Mouse (Mus musculus) cerebellum, adult 9-11 months (tissue): ENCODE measurements around the gene Eid2b.
"Not testable (repeated sequence)": the region's sequence is repeated elsewhere in the genome, so short reads cannot be mapped to it uniquely, and the experiment has no call there.

ENCODE experiments used
- DNase-seq: peaks from one replicate; pipeline ENCODE4 v3.0.0; 2022

Gene Eid2b

DNA sequence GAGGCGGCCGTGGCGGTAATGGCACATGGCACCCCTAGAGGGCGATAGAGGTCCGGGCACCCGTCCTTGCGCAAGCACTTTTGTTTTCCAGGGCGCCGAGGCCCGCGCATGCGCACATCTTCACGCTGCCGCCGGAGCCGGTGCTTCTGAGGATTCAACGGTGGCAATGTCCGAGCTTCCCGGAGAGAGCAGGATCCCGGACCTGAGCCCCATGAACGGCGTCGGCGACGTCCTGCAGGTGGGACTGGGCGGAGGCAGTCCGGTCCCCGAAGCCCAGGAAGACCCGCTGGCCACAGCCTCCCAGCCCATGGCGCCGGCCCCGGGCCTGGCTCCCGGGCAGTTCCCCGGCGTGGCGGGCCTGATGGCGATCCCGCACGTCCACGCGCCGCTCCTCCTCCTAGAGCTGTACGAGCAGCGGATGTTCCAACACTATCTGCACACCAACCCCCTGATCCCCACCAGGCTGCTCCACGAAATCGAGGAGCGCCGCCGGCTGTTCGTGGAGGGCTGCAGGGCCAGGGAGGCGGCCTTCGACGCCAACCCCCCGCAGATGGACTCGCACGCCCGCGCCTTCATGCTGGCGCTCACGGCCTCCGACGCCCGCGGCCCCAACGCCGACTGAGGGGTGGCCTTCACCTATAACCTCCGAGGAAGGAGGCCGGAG, at the start of gene Eid2b:
Eid2b (plus strand) TSS at position 125 of the 664 bp plus-strand sequence.
- peak; percentile 95 for DNase-seq

DNA sequence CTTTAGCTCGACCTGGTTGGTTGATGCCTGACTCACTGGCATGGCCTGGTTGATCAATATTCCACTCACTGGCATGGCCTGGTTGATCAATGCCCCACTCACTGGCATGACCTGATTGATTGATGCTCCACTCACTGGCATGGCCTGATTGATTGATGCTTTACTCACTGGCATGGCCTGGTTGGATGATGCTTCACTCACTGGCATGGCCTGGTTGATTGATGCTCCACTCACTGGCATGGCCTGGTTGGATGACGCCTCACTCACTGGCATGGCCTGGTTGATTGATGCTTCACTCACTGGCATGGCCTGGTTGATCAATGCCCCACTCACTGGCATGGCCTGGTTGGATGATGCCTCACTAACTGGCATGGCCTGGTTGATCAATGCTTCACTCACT, 33.6 kb upstream of the Eid2b start:
- not testable (repeated sequence) for DNase-seq

DNA sequence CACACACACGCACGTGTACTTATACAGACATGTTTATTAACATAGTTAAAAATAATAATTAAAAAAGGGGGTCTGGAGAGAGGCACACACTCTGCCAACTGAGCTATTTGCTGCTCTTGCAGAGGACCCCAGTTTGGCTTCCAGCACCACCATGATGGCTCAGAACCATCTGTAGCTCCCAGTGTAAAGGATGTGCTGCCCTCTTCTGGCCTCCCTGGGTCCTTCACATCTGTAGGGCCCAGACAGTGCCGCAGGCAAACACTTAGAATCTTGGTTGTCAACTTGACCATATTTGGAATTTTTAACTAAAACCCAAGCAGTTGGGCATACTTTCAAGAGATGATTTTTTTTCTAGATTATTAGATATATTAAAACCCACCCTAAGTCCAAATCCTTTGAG, 28.6 kb upstream of the Eid2b start:
- no peak for DNase-seq

DNA sequence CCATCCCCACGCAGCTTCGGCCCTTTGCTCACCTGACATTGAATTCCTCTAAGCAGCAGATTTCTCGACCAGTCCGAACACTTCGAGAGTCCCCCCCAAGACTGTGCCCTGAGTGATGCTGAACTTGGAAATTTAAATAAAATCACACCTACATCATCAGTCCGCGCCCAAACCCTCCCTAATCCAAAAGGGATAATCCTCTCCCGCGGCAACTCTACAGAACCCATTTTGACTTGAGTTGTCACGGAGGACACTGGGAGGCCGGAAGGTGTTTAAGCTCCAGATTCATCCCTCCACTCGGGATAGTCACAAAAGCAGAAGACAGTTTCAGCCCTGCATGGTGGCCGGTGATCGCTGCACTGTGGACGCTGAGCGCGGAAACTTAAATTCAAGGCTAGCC, 25.6 kb upstream of the Eid2b start:
- DNase-seq, result no peak

DNA sequence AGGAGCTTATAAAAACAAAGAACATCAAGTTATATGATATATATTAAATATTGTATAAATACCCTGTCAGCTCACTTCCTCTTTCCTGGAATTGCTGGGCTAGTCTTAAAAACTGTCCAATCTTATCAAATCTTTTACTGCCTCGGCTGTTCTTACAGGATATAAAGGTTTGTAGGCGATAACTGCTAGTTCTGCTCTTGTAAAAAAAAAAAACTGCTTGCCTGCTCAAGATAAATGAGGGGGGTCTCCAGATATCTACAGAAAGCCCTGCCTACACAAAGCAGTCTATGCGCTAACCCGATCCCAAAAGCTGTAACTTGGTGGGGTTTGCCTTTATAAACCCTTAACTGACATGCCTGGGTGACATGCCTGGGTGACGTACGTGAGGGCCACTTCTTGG, 22.9 kb upstream of the Eid2b start:
- no peak for DNase-seq

DNA sequence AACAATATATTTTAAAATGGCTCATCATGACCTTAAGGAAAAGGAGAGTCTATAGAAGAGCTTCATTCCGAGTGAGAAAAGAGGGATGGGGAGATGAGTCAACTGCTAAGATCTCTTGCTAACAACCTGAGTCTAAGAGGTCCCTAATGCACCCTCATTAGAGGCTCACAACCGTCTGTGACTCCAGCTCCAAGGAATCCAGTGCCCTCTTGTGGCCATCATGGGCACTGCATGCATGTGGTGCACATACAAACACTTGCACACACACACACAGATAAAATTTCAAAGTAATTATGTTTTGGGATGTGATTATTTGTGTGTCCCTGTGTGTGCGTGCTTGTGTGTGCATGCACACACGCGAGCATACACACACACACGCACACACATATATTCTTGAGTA, 22.1 kb upstream of the Eid2b start:
- no peak for DNase-seq

DNA sequence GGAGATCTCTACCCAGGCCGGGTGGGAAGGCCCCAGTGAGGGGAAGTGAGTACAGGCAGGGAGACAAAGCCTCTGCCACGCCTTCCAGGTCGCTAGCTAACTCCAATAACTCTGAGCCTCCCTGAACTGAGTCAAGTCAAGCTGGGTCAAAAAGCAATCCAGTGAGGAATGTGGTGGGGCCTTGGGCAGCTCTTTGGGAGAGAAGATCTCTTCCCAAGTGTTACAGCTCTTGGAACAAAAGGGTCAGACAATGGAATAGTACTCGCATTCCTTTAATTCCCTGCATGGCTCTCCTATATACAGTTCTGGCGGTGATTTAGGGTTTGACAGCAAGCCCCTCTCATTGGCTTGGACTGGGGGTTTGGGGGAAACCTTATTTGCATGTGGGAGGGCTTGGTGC, 14.7 kb upstream of the Eid2b start:
- no peak for DNase-seq

DNA sequence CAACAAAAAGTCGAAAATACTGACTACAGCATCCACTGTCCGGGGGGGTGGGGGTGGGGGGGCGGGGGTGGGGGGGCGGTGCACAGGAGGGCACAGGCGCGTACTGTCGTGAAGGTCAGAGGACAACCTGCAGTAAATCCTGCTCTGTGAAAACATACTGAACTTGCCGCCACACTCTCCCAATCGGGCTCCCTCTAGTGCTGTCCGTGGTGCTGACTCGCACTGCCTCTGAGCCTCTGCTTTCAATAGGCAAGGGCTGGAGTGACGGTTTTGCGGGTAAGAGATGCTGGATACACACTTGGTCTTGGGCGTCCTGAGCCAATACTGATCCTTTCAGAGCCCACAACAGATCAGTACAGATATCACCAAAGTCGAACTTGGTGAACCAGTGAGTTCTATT, 13.8 kb upstream of the Eid2b start:
- no peak for DNase-seq

DNA sequence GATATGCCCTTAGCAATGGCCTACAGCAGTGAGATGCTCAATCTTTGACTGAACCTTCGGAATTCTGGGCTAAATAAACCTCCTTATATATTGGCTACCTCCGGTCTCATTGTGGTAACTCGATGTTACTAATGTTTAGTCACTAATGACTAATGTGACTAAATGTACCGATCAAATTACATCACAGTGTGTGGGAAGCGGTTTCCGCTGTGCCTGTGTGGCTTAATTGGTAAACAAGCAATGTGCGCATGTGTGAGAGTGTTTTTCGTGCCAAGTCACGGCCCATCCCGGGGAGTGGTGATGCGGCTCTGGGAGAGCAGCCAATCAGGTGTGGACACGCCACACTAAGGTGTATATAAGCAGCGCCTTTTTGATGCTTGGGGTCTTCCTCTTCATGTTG, 12.1 kb upstream of the Eid2b start:
- DNase-seq, result no peak

DNA sequence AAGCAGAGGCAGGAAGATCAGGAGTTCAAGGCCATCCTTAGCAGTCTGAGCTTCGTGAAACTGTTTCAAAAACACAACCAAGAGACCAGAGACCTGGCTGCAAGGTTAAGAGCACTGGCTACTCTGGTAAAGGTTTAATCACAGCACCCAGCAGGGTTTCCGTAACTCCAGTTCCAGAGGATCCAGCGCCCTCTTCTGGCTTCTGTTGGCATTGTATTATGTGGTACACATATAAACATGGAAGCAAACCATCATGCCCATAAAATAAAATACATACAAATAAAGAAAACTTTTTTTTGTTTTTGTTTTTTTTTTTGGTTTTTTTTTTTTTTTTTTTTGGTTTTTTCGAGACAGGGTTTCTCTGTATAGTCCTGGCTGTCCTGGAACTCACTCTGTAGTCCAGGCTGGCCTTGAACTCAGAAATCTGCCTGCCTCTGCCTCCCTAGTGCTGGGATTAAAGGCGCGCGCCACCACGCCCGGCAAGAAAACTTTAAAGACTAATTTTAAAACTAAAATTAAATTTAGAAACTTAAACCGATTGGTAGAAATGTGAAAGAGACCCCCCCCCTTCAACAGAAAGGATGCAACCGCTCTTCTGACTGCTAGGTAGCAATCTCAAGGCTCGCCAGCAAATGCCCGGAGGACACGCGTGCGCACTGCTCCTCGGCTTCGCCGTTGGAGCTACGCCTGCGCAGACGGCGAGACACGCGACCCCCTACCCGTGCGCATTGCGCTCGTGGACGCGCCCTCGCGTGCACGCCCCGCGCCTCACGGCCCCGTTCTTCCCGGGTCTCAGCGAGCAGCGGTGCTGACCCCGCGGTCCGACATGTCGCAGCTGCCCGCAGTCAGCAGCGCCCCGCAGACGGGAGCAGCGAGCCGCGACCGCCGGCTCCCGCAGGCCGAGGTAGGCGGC, 10.2 kb upstream of the Eid2b start, which contains the start of gene Eid2:
Eid2 (plus strand) TSS at position 753 of the 913 bp plus-strand sequence.
- DNase-seq, result peak; percentile 93

DNA sequence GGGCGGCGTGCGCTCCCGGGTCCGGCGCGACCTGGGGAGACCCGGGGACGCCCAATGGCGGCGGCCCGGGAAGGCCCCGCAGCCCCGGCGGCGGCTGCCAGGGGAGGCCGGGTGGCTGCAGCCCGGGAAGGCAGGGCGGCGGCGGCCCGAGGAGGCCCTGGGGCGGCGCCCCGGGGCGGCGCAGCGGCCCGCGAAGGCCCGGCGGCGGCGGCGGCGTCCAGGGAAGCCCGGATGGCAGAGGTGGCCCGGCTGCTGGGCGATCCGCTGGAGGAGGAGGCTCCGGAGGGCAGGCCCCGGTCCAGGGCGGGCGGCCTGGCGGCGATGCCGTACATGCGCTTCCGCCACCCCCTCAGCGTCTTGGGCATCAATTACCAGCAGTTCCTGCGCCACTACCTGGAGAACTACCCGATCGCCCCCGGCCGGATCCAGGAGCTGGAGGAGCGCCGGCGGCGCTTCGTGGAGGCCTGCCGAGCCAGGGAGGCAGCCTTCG, 9.5 kb upstream of the Eid2b start:
- DNase-seq, result peak; percentile 69

DNA sequence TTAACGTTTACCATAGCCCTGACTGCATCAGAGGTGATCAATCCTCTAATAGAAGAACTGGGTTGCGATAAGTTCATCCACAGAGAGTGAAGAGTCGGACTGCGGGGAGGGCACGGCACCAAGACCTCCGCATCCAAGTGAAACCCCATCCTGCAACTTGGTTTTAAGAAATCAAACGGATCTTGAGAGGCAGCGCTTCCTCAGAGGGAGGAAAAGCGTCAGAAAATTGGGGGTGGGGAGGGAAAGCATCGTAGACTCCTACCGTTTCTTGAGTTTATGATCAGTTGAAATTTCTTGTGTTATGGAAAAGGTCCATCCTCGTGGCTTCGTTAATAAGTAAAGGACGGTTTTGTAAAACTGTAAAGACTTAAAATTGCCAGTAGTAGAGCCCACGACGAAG, 9.0 kb upstream of the Eid2b start:
- DNase-seq, result no peak

DNA sequence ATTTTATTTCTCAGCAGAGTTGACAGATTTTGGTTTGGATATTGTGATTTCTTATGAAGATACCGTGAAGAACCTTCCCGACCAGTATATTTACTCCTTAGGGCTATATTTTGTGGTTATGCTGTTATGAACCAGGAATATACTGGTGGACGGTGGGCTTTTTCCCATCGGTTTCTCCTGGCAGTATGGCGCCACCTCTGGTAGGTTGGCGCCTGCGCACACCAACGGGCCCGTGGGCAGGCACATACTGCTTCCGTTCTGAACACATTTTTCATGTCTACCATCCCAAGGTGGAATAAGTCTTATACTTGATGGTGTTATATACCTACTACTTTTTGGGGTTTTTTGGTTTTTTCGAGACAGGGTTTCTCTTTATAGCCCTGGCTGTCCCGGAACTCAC, 8.2 kb upstream of the Eid2b start:
- no peak for DNase-seq

DNA sequence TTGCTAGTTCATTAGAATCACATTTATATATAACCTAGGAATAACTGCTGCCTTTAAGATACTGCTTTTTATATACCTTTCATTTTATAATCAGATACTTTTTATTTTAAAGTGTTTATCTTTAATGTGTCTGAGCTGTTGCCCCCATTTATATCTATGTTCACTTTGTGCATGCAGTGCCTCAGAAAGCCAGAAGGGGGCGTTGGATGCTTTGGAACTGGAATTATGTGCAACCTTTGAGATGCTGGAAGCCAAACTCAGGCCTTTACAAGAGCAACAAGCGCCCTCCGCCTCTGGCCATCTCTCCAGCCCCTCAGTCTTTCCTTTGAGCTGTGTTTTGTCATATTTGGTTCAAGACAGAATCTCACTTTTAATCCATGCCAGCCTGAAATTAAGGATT, 5.8 kb upstream of the Eid2b start:
- DNase-seq, result no peak

DNA sequence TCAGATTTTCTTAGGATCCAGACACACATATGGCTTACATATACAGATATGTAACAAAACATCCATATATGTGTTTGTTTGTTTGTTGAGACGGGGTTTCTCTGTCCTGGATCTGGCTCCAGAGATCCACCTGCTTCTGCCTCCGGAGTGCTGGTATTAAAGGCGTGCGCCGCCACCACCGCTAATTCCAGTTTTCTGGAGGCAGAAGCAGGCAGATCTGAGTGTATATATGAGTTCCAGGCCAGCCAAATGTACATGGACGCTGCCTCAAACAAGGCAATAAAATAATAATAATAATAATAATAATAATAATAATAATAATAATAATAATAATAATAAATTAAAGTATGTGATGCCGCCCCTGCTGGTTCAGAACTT, 313 bp upstream of the Eid2b start:
- DNase-seq, result no peak

DNA sequence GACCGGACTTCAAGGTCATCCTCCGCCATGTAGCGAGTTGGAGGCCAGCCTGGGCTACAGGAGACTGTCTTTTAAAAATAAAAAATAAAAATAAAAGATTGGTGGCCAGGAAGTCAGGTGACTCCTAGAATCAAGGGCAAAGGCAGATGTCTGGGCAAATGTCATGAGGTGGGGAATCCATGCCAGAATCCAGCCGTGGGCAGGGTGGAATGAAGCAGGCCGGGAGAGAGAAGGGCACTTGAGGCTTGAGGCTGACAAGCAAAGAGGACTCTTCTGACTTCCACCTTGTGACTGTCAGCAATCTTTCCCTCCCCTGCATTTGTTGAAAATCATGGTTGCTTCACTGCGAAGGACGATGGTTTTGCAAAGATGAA, 727 bp downstream of the Eid2b start:
- DNase-seq, result peak; percentile 41

DNA sequence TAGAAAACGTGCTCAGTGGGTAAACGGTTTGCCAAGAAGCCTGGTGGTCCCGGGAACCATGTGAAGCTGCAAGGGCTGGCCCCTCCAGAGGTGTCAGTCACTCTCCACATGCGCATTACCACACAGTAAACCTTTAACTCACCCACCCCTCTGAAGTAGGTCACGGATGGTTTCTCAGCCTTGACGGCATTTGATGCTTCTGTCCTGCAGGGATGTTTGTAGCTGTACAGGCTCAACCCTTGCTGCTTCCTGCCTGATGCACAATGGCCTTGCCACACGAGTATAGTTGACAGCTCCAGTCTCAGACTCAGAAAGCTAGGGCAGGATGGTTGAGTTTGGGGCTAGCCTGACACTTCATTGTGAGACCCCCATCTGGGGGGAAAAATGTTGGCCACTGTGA, 3.1 kb downstream of the Eid2b start:
- DNase-seq, result no peak

DNA sequence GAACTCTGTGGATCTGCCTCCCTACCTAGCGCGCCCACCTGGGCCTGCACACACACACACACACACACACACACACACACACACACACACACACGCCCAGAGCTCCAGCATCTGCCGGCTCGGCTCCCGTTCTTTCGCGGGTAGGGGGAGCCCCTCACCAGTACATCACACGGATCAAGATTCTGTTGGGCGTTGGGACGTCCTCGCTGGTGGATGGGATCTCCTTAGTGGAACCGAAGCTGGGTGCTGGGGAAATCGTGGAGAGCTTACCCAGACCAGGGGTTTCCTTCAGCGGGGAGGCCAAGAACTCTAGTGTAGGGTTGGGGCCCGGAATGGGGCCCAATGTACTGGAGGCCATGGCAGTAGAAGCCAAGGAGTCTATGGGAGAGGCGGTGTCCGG, 12.6 kb downstream of the Eid2b start:
- no peak for DNase-seq

DNA sequence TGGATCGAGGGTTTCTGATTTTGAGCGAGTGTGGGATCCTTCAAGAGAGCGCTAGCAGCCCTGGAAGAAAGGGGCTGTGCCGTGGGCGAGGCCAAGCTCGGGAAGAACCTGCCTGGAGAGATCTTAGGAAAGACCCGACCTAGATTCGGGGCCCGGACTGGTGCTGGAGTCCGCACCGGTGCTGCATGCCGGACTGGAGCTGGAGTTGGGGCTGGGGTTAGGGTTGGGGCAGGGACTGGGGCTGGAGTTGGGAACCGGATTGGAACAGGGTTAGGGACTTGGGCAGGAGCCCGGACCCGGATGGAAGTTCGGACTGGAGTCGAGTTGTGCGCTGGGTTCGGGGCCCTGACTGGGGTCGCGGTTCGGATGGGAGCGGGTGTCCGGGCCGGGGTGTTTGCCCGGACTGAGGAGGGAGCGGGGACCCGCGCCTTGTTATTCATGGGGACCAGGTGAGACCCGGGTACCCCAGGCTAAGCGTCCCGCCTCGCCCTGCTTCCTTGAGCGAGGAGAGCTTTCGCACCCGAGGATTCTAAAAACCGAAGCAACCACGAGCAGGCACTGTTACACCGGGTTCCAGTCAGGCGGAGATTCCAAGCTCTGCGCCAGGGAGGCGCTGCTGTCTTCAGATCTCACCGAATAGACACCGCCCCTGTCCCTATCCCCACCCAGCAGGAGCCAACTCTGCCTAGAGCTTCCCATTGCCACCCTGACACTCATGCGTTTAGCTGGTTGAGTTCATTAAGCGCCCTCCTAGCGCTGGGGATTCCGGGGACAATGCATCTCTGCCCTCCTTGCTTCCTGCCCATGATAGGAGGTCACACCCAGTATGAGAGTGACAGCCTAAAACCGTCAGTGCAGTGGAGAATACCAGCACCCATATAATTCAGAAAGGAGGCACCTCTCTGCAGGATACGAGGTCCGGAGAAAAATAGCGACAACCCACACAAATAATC, 13.4 kb downstream of the Eid2b start, which contains the start of gene Selenov:
Selenov (minus strand) TSS at position 549 of the 953 bp plus-strand sequence.
- no peak for DNase-seq

DNA sequence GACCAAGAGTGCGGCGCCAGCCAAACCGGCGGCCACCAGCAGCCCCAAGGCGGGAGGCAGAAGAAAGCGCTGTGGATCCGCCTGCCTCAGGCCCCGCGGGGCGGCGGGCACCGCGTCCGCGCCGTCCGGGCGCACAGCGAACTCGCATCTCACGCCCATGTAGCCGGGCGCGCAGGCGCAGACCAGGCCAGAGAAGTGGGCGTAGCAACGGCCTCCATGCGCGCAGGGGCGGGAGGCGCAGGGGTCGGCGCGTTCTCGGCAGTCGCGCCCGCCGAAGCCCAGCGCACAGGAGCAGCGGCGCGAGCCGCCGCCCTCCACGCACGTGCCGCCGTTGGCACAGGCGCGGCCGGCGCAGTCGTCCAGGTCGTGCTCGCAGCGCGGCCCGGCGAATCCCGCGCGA, 16.9 kb downstream of the Eid2b start:
- DNase-seq, result peak; percentile 41

DNA sequence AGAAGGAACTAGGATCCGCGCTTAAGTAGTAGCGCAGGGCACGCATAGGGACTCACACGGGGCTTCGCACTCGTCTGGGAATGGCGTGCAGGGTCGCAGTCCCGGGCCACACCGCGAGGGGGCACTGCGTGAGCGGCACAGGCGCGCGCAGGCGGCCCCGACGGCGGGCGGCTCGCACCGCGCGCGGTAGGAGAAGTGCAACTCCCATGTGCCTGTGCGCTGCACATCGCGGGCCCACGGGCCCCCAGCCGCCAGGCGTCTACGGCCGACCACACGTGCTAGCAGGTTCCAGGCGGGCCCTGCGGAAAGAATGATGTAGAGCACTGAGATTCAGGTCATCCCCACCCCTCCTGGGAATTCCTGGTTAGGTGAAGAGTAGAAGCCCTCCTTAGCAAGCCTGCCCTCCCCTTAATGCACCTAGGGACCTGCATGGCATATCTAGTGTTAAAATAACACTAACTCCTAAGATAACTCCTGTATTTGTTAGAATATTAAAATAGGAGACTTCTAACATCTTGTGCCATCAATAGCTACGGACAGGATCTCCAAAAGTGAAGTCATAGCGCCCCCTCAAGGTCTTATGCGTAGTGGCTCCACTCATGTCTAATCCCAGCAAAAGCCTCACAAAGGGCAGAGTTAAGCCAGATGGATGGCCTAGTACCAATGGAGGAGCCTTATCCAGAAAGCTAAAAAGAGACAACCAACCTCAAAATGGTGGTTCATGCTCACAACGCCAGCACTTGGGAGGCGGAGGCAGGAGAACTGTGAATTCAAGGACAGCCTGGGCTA, 21.5 kb downstream of the Eid2b start:
- DNase-seq, result peak; percentile 63
